In genomic region chr12:101977404-101977915, GRCm38 (mm10) we compare ENCODE assay signal across 9 mouse cellular contexts. TPM values are rescaled to one million over a fixed set of nuclear protein-coding genes. Genes with fewer than 3 reads are reported as not detected.
A peak's percentile ranks its signal among the peaks of the same experiment; 100 is the strongest.
DNase-seq lines count a peak whose midpoint lies in the region; ATAC-seq lines count a peak whose summit lies in the region.
"Had no signal": no experiment of that assay in that cellular context is flagged by ENCODE, and none has a peak within 500 bp of the region (broad histone marks: within the 10 kb centered on the region; RNA-seq: fewer than 3 reads in every experiment).

No protein-coding gene starts in this region.

- peaks cover 53% of the 10 kb centered on the region for H3K36me3 ChIP-seq in erythroblast, embryonic 14.5 days (ENCODE audit: control insufficient read depth)
- peaks cover 5% of the 10 kb centered on the region; the same call in 1 of the 2 replicates for H3K36me3 ChIP-seq in neural tube, embryonic 12.5 days
- peaks cover 15% of the 10 kb centered on the region for H3K36me3 ChIP-seq in liver, embryonic 13.5 days

- H3K4me2 ChIP-seq in neural tube, embryonic 12.5 days (replicated peaks), result peak overlapping the region; percentile 75
- peak overlapping the region; percentile 88 for H3K4me2 ChIP-seq in liver, embryonic 13.5 days

- H3K4me3 ChIP-seq in erythroblast, embryonic 14.5 days (replicated peaks), result peak overlapping the region; percentile 100
- H3K4me3 ChIP-seq in neural tube, embryonic 12.5 days, result no peak overlapping the region
- peak overlapping the region; percentile 93 for H3K4me3 ChIP-seq in liver, embryonic 13.5 days (replicated peaks)

- H3K9ac ChIP-seq in neural tube, embryonic 12.5 days, result no peak overlapping the region
- peak overlapping the region; percentile 96 for H3K9ac ChIP-seq in liver, embryonic 13.5 days

- DNase-seq in neural tube, embryonic 10.5 days (ENCODE audit: extremely low spot score, low spot score), result no peak
- no peak for DNase-seq in liver, embryonic 13.5 days
- DNase-seq in layer of hippocampus, adult 11-12 months (ENCODE audit: low spot score), result no peak
- DNase-seq in adrenal gland, postnatal 4 days (ENCODE audit: low spot score in 2 of 2), result no peak
- DNase-seq: spleen, adult 18-20 months had no signal

- ATAC-seq in erythroblast, adult 5-6 weeks (replicated peaks; ENCODE audit: low FRiP score, poor library complexity, severe bottlenecking), result no peak
- ATAC-seq in neural tube, embryonic 12.5 days (ENCODE audit: low FRiP score, low read depth), result no peak
- no peak for ATAC-seq in liver, embryonic 13.5 days (ENCODE audit: low read depth)
- ATAC-seq in frontal cortex, adult (ENCODE audit: low TSS enrichment), result no peak

- 94% methylated on average over 10 of the region's 10 CpGs for WGBS in neural tube, embryonic 12.5 days
- WGBS in liver, embryonic 13.5 days (ENCODE audit: insufficient replicate concordance), result 62% methylated on average over 10 of the region's 10 CpGs

- H3K27me3 ChIP-seq in erythroblast, embryonic 14.5 days (ENCODE audit: control insufficient read depth), result no peaks in the 10 kb centered on the region
- no peaks in the 10 kb centered on the region for H3K27me3 ChIP-seq in neural tube, embryonic 12.5 days (replicated peaks)
- H3K27me3 ChIP-seq in liver, embryonic 13.5 days, result no peaks in the 10 kb centered on the region

- H3K27ac ChIP-seq in neural tube, embryonic 12.5 days, result no peak overlapping the region
- peak overlapping the region; percentile 89 for H3K27ac ChIP-seq in liver, embryonic 13.5 days

- peaks cover 68% of the 10 kb centered on the region for H3K4me1 ChIP-seq in erythroblast, embryonic 14.5 days (ENCODE audit: control insufficient read depth)
- H3K4me1 ChIP-seq in neural tube, embryonic 12.5 days, result peaks cover 20% of the 10 kb centered on the region
- peaks cover 74% of the 10 kb centered on the region for H3K4me1 ChIP-seq in liver, embryonic 13.5 days (replicated peaks)

- no peaks in the 10 kb centered on the region for H3K9me3 ChIP-seq in erythroblast, embryonic 14.5 days (ENCODE audit: control insufficient read depth, low read length)
- H3K9me3 ChIP-seq in neural tube, embryonic 12.5 days, result no peaks in the 10 kb centered on the region
- H3K9me3 ChIP-seq in liver, embryonic 13.5 days (replicated peaks), result no peaks in the 10 kb centered on the region

RNA-seq across cellular contexts. Expression of gene Cpsf2, which starts 1.7 kb away (rescaled TPM):
- polyA plus RNA-seq in erythroblast, embryonic 14.5 days (2012), result 0.39 and 0.41 TPM in 2 replicates
- total RNA-seq in erythroblast, adult 5-6 weeks (2015; ENCODE audit: low replicate concordance), result 9.0 and 12.1 TPM in 2 replicates
- total RNA-seq in erythroblast, adult 5-6 weeks (2017; ENCODE audit: low replicate concordance), result 15.7 and 25.2 TPM in 2 replicates
- 34.3 and 36.8 TPM in 2 replicates for polyA plus RNA-seq in neural tube, embryonic 12.5 days (2016; fragmentation: Nextera tagmentation; extraction: Ambion mirVana)
- polyA plus RNA-seq in liver, embryonic 13.5 days (2015; fragmentation: Nextera tagmentation; extraction: Ambion mirVana), result 24.7 and 28.5 TPM in 2 replicates
- 10 to 100 TPM; 35.1 to 35.7 TPM for total RNA-seq in adrenal gland, postnatal 4 days (2021)

RNA-seq across cellular contexts. Expression of gene Atxn3, which starts 19.4 kb away (rescaled TPM):
- 0.05 and 0.06 TPM in 2 replicates for polyA plus RNA-seq in erythroblast, embryonic 14.5 days (2012)
- total RNA-seq in erythroblast, adult 5-6 weeks (2015; ENCODE audit: low replicate concordance), result 11.0 and 14.4 TPM in 2 replicates
- 28.5 and 29.1 TPM in 2 replicates for total RNA-seq in erythroblast, adult 5-6 weeks (2017; ENCODE audit: low replicate concordance)
- polyA plus RNA-seq in neural tube, embryonic 12.5 days (2016; fragmentation: Nextera tagmentation; extraction: Ambion mirVana), result 14.7 and 16.9 TPM in 2 replicates
- 10.5 and 16.8 TPM in 2 replicates for polyA plus RNA-seq in liver, embryonic 13.5 days (2015; fragmentation: Nextera tagmentation; extraction: Ambion mirVana)
- total RNA-seq in adrenal gland, postnatal 4 days (2021), result 10 to 100 TPM; 19.3 to 20.3 TPM

Comparison
In these comparisons a context has a peak if more than half of its experiments do, and no peak if none do; other contexts are left out.
1. RNA of gene Cpsf2, which starts 1.7 kb away (polyA plus RNA-seq): 34.3 to 36.8 TPM in neural tube, embryonic 12.5 days and 24.7 to 28.5 TPM in liver, embryonic 13.5 days; 0.39 to 0.41 TPM in erythroblast, embryonic 14.5 days; every median in the first group is over 10 times any median in the second.
2. RNA of gene Atxn3, which starts 19.4 kb away (polyA plus RNA-seq): 14.7 to 16.9 TPM in neural tube, embryonic 12.5 days and 10.5 to 16.8 TPM in liver, embryonic 13.5 days; 0.05 to 0.06 TPM in erythroblast, embryonic 14.5 days; every median in the first group is over 10 times any median in the second.